Mouse (Mus musculus): ENCODE measurements around the gene Rras. TPM values are rescaled to one million over a fixed set of nuclear protein-coding genes. Genes with fewer than 3 reads are reported as not detected.

Gene Rras
- polyA plus RNA-seq, 1 experiment from 2014 or later = 23.2 TPM

- no peak overlapping the region for H3K4me3 ChIP-seq (ENCODE audit: low read depth, low read length)
- H3K36me3 ChIP-seq (ENCODE audit: control insufficient read depth, insufficient read depth) = peaks cover 12% of the 10 kb centered on the region
- ATAC-seq (ENCODE audit: low read depth) = no peak
- H3K4me2 ChIP-seq (ENCODE audit: low read depth, low read length) = no peak overlapping the region
- no peaks in the 10 kb centered on the region for H3K4me1 ChIP-seq (ENCODE audit: control insufficient read depth, low read depth, low read length)
- H3K27me3 ChIP-seq (ENCODE audit: control insufficient read depth, insufficient read depth, low read depth, low read length) = no peaks in the 10 kb centered on the region
- 79% methylated on average over 6 of the region's 6 CpGs for WGBS (ENCODE audit: insufficient replicate concordance)
- H3K9me3 ChIP-seq (replicated peaks; ENCODE audit: control insufficient read depth, low read length) = no peaks in the 10 kb centered on the region
- no peak overlapping the region for H3K9ac ChIP-seq (ENCODE audit: low read depth, low read length)
- H3K27ac ChIP-seq (ENCODE audit: low read length) = no peak overlapping the region
Observed at GRCm38 (mm10) chr7:45029995-45030394, 12.2 kb downstream of the Rras start.

- no peaks in the 10 kb centered on the region for H3K4me1 ChIP-seq (ENCODE audit: control insufficient read depth, low read depth, low read length)
- 85% methylated on average over 8 of the region's 8 CpGs for WGBS (ENCODE audit: insufficient replicate concordance)
- H3K4me2 ChIP-seq (ENCODE audit: low read depth, low read length) = no peak overlapping the region
- no peak overlapping the region for H3K9ac ChIP-seq (ENCODE audit: low read depth, low read length)
- ATAC-seq (ENCODE audit: low read depth) = no peak
- H3K9me3 ChIP-seq (replicated peaks; ENCODE audit: control insufficient read depth, low read length) = no peaks in the 10 kb centered on the region
- H3K36me3 ChIP-seq (ENCODE audit: control insufficient read depth, insufficient read depth) = peaks cover 14% of the 10 kb centered on the region
- H3K27me3 ChIP-seq (ENCODE audit: control insufficient read depth, insufficient read depth, low read depth, low read length) = no peaks in the 10 kb centered on the region
- no peak overlapping the region for H3K4me3 ChIP-seq (ENCODE audit: low read depth, low read length)
- no peak overlapping the region for H3K27ac ChIP-seq (ENCODE audit: low read length)
Observed at GRCm38 (mm10) chr7:45030857-45031256, 13.1 kb downstream of the Rras start.

GRCm38 (mm10) chr7:45033722-45034359 is 16.1 kb downstream of the Rras start:
- H3K27me3 ChIP-seq (ENCODE audit: control insufficient read depth, insufficient read depth, low read depth, low read length) = no peaks in the 10 kb centered on the region
- no peak overlapping the region for H3K4me3 ChIP-seq (ENCODE audit: low read depth, low read length)
- no peak overlapping the region for H3K9ac ChIP-seq (ENCODE audit: low read depth, low read length)
- no peaks in the 10 kb centered on the region for H3K4me1 ChIP-seq (ENCODE audit: control insufficient read depth, low read depth, low read length)
- peaks cover 18% of the 10 kb centered on the region for H3K36me3 ChIP-seq (ENCODE audit: control insufficient read depth, insufficient read depth)
- H3K9me3 ChIP-seq (replicated peaks; ENCODE audit: control insufficient read depth, low read length) = no peaks in the 10 kb centered on the region
- no peak overlapping the region for H3K27ac ChIP-seq (ENCODE audit: low read length)
- WGBS (ENCODE audit: insufficient replicate concordance) = 87% methylated on average over 19 of the region's 19 CpGs
- ATAC-seq (ENCODE audit: low read depth) = no peak
- no peak overlapping the region for H3K4me2 ChIP-seq (ENCODE audit: low read depth, low read length)

GRCm38 (mm10) chr7:45035631-45036030 is 17.9 kb downstream of the Rras start:
- Histone ChIP-seq H3K9me3 (replicated peaks; ENCODE audit: control insufficient read depth, low read length) (no peaks in the 10 kb centered on the region), H3K36me3 (ENCODE audit: control insufficient read depth, insufficient read depth) (peaks cover 26% of the 10 kb centered on the region), H3K27ac (ENCODE audit: low read length) (no peak overlapping the region), H3K4me3 (ENCODE audit: low read depth, low read length) (no peak overlapping the region), H3K27me3 (ENCODE audit: control insufficient read depth, insufficient read depth, low read depth, low read length) (no peaks in the 10 kb centered on the region), H3K4me2 (ENCODE audit: low read depth, low read length) (no peak overlapping the region), H3K4me1 (ENCODE audit: control insufficient read depth, low read depth, low read length) (no peaks in the 10 kb centered on the region), H3K9ac (ENCODE audit: low read depth, low read length) (no peak overlapping the region)
- WGBS (ENCODE audit: insufficient replicate concordance) = 73% methylated on average over 3 of the region's 3 CpGs
- no peak for ATAC-seq (ENCODE audit: low read depth)

GRCm38 (mm10) chr7:45036702-45037101 is 18.9 kb downstream of the Rras start:
- H3K27ac ChIP-seq (ENCODE audit: low read length) = no peak overlapping the region
- no peak overlapping the region for H3K4me2 ChIP-seq (ENCODE audit: low read depth, low read length)
- no peaks in the 10 kb centered on the region for H3K27me3 ChIP-seq (ENCODE audit: control insufficient read depth, insufficient read depth, low read depth, low read length)
- H3K4me3 ChIP-seq (ENCODE audit: low read depth, low read length) = no peak overlapping the region
- no peak overlapping the region for H3K9ac ChIP-seq (ENCODE audit: low read depth, low read length)
- H3K4me1 ChIP-seq (ENCODE audit: control insufficient read depth, low read depth, low read length) = no peaks in the 10 kb centered on the region
- no peaks in the 10 kb centered on the region for H3K9me3 ChIP-seq (replicated peaks; ENCODE audit: control insufficient read depth, low read length)
- H3K36me3 ChIP-seq (ENCODE audit: control insufficient read depth, insufficient read depth) = peaks cover 31% of the 10 kb centered on the region
- no peak for ATAC-seq (ENCODE audit: low read depth)
- 72% methylated on average over 11 of the region's 11 CpGs for WGBS (ENCODE audit: insufficient replicate concordance)

- Histone ChIP-seq H3K27ac (ENCODE audit: low read length) (no peak overlapping the region), H3K4me2 (ENCODE audit: low read depth, low read length) (no peak overlapping the region), H3K9ac (ENCODE audit: low read depth, low read length) (no peak overlapping the region), H3K9me3 (replicated peaks; ENCODE audit: control insufficient read depth, low read length) (no peaks in the 10 kb centered on the region), H3K36me3 (ENCODE audit: control insufficient read depth, insufficient read depth) (peaks cover 36% of the 10 kb centered on the region), H3K4me3 (ENCODE audit: low read depth, low read length) (no peak overlapping the region), H3K27me3 (ENCODE audit: control insufficient read depth, insufficient read depth, low read depth, low read length) (no peaks in the 10 kb centered on the region), H3K4me1 (ENCODE audit: control insufficient read depth, low read depth, low read length) (no peaks in the 10 kb centered on the region)
- 47% methylated on average over 7 of the region's 7 CpGs for WGBS (ENCODE audit: insufficient replicate concordance)
- peak; percentile 50; the same call in 1 of the 2 replicates for ATAC-seq (ENCODE audit: low read depth)
Observed at GRCm38 (mm10) chr7:45037720-45038361, 20.1 kb downstream of the Rras start.

- ATAC-seq (ENCODE audit: low read depth) = no peak
Observed at GRCm38 (mm10) chr7:45038411-45038810, 20.6 kb downstream of the Rras start.

GRCm38 (mm10) chr7:45040851-45041250 is 23.1 kb downstream of the Rras start:
- Histone ChIP-seq H3K27ac (ENCODE audit: low read length) (no peak overlapping the region), H3K9ac (ENCODE audit: low read depth, low read length) (no peak overlapping the region), H3K27me3 (ENCODE audit: control insufficient read depth, insufficient read depth, low read depth, low read length) (no peaks in the 10 kb centered on the region), H3K4me2 (ENCODE audit: low read depth, low read length) (no peak overlapping the region), H3K9me3 (replicated peaks; ENCODE audit: control insufficient read depth, low read length) (no peaks in the 10 kb centered on the region), H3K4me1 (ENCODE audit: control insufficient read depth, low read depth, low read length) (no peaks in the 10 kb centered on the region), H3K4me3 (ENCODE audit: low read depth, low read length) (no peak overlapping the region), H3K36me3 (ENCODE audit: control insufficient read depth, insufficient read depth) (peaks cover 31% of the 10 kb centered on the region)
- 83% methylated on average over 9 of the region's 9 CpGs for WGBS (ENCODE audit: insufficient replicate concordance)
- no peak for ATAC-seq (ENCODE audit: low read depth)

More at GRCm38 (mm10) chr7:45038411-45038810, 20.6 kb downstream of the Rras start:
- H3K27me3 ChIP-seq (ENCODE audit: control insufficient read depth, insufficient read depth, low read depth, low read length) = no peaks in the 10 kb centered on the region
- H3K9me3 ChIP-seq (replicated peaks; ENCODE audit: control insufficient read depth, low read length) = no peaks in the 10 kb centered on the region
- no peak overlapping the region for H3K27ac ChIP-seq (ENCODE audit: low read length)
- peaks cover 34% of the 10 kb centered on the region for H3K36me3 ChIP-seq (ENCODE audit: control insufficient read depth, insufficient read depth)
- no peak overlapping the region for H3K4me3 ChIP-seq (ENCODE audit: low read depth, low read length)
- 81% methylated on average over 9 of the region's 9 CpGs for WGBS (ENCODE audit: insufficient replicate concordance)
- H3K4me1 ChIP-seq (ENCODE audit: control insufficient read depth, low read depth, low read length) = no peaks in the 10 kb centered on the region
- H3K9ac ChIP-seq (ENCODE audit: low read depth, low read length) = no peak overlapping the region
- H3K4me2 ChIP-seq (ENCODE audit: low read depth, low read length) = no peak overlapping the region

GRCm38 (mm10) chr7:45043307-45043706 is 25.5 kb downstream of the Rras start:
- no peak overlapping the region for H3K4me3 ChIP-seq (ENCODE audit: low read depth, low read length)
- WGBS (ENCODE audit: insufficient replicate concordance) = 85% methylated on average over 13 of the region's 14 CpGs
- H3K36me3 ChIP-seq (ENCODE audit: control insufficient read depth, insufficient read depth) = peaks cover 32% of the 10 kb centered on the region

More at GRCm38 (mm10) chr7:45043307-45043706, 25.5 kb downstream of the Rras start:
- no peak overlapping the region for H3K27ac ChIP-seq (ENCODE audit: low read length)
- H3K4me1 ChIP-seq (ENCODE audit: control insufficient read depth, low read depth, low read length) = no peaks in the 10 kb centered on the region
- H3K9me3 ChIP-seq (replicated peaks; ENCODE audit: control insufficient read depth, low read length) = no peaks in the 10 kb centered on the region
- H3K4me2 ChIP-seq (ENCODE audit: low read depth, low read length) = no peak overlapping the region
- no peak overlapping the region for H3K9ac ChIP-seq (ENCODE audit: low read depth, low read length)
- no peaks in the 10 kb centered on the region for H3K27me3 ChIP-seq (ENCODE audit: control insufficient read depth, insufficient read depth, low read depth, low read length)
- ATAC-seq (ENCODE audit: low read depth) = no peak

Data from liver, embryonic 16.5 days (tissue).